Mouse (Mus musculus) right cerebral cortex, postnatal 36 days (tissue): Measurements from ENCODE around the gene Tmc6.
"Not testable (repeated sequence)": the region's sequence is repeated elsewhere in the genome, so short reads cannot be mapped to it uniquely, and the experiment has no call there.

ENCODE experiments used
- DNase-seq, 2 experiments: peaks; one replicate each; pipeline ENCODE4 v3.0.0; 2022; ENCODE audit warnings: low spot score in 2 of 2, mixed read lengths in 1 of 2

The Tmc6 gene

GRCm38 (mm10) chr11:117781993-117782704 lies at the start of gene Tmc6, which contains the start of gene Tmc8:
Tmc6 (minus strand) TSS chr11:117782198.
Tmc8 (plus strand) TSS chr11:117782076.
- no peak for DNase-seq

- DNase-seq, result no peak
Observed at GRCm38 (mm10) chr11:117830401-117830800, 48.4 kb upstream of the Tmc6 start.

- DNase-seq, result no peak
Observed at GRCm38 (mm10) chr11:117829671-117830215, 47.7 kb upstream of the Tmc6 start.

- no peak for DNase-seq
Observed at GRCm38 (mm10) chr11:117828888-117829604, 47.0 kb upstream of the Tmc6 start.

- DNase-seq, result no peak
Observed at GRCm38 (mm10) chr11:117828149-117828887, 46.3 kb upstream of the Tmc6 start.

GRCm38 (mm10) chr11:117827386-117827785 lies 45.4 kb upstream of the Tmc6 start:
- no peak for DNase-seq

GRCm38 (mm10) chr11:117826916-117827315 lies 44.9 kb upstream of the Tmc6 start:
- DNase-seq, result no peak

- no peak for DNase-seq
Observed at GRCm38 (mm10) chr11:117826164-117826563, 44.2 kb upstream of the Tmc6 start.

GRCm38 (mm10) chr11:117825333-117826101 lies 43.5 kb upstream of the Tmc6 start, which contains the start of the genes Afmid and Tk1:
Afmid (plus strand) TSS chr11:117825924.
Tk1 (minus strand) TSS chr11:117826092.
- peak in 1 of 2 experiments; percentile 43 for DNase-seq

- DNase-seq, result peak; percentile 59 to 71
Observed at GRCm38 (mm10) chr11:117824060-117824969, 42.3 kb upstream of the Tmc6 start.

GRCm38 (mm10) chr11:117823411-117823810 lies 41.4 kb upstream of the Tmc6 start:
- no peak for DNase-seq

- no peak for DNase-seq
Observed at GRCm38 (mm10) chr11:117822728-117823241, 40.8 kb upstream of the Tmc6 start.

GRCm38 (mm10) chr11:117821868-117822267 lies 39.9 kb upstream of the Tmc6 start:
- DNase-seq, result no peak

- DNase-seq, result no peak
Observed at GRCm38 (mm10) chr11:117820173-117820572, 38.2 kb upstream of the Tmc6 start.

GRCm38 (mm10) chr11:117819095-117819494 lies 37.1 kb upstream of the Tmc6 start:
- no peak for DNase-seq

- no peak for DNase-seq
Observed at GRCm38 (mm10) chr11:117816389-117816996, 34.5 kb upstream of the Tmc6 start.

- DNase-seq, result not testable (repeated sequence)
Observed at GRCm38 (mm10) chr11:117815850-117816249, 33.9 kb upstream of the Tmc6 start.

- DNase-seq, result no peak
Observed at GRCm38 (mm10) chr11:117814704-117815366, 32.8 kb upstream of the Tmc6 start.

- no peak for DNase-seq
Observed at GRCm38 (mm10) chr11:117813867-117814266, 31.9 kb upstream of the Tmc6 start.
